ENCODE assay signal across 8 mouse cellular contexts in the genomic region with DNA sequence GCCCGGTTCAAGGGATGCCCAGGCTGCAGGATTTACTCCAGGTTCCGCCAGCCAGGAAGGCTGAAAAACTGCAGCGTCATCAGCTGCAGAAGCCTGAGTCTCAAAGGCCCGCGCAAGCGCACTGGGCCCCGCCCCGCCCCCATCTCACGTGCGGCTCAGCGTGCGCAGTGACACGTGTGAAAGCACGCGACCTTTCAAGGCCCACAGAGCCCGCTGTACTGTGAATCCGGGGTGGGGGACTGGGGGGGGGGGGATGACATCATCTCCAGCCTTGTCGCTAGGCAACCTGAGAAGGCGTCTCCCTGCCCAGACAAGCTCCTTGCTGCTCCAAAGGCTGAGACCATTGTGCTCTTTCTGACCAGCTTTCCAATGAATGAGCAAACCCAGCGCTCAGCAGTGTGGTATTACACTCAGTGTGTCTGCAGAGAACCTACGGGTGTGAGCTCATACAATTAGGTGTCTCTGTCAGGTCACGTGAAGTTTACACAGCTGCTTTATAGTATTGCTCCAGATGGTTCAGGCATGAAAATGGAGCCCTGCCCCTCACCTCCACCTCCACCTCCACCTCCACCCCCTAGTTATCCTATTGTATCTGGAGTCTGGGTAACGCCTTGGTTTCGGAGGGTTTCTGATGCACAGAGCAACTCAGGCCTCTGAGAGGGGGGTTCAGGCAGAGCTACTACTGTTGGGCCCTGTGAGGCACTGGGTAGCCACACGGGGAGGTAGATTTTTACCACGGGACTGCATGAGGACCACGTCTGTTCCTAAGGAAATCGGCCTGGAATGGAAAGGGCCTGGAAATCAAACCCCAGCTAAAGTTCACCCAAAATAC. TPM values are rescaled to one million over a fixed set of nuclear protein-coding genes. Genes with fewer than 3 reads are reported as not detected.
DNase-seq lines count a peak whose midpoint lies in the region; ATAC-seq and TF ChIP-seq lines count a peak whose summit lies in the region.

No protein-coding gene starts in this region.

- H3K27ac ChIP-seq in gastrocnemius, adult 2 months: peak overlapping the region; percentile 99
- peak overlapping the region; percentile 65 for H3K27ac ChIP-seq in hindbrain, postnatal 0 days

- no peaks in the 10 kb centered on the region for H3K27me3 ChIP-seq in hindbrain, postnatal 0 days (ENCODE audit: insufficient read depth, low read length)

- no peaks in the 10 kb centered on the region for H3K4me1 ChIP-seq in hindbrain, postnatal 0 days (ENCODE audit: insufficient read depth, low read length)

- intact Hi-C loops in gastrocnemius, adult 2 months (cut with DNase I): no loop called here

- ATAC-seq in hindbrain, postnatal 0 days: peak; percentile 98

- no peak for TF ChIP-seq CTCF in gastrocnemius, adult 2 months (IDR thresholded peaks at IDR 0.05)
- peak; percentile 6; the same call in 1 of the 2 replicates for TF ChIP-seq CTCF in hindbrain, postnatal 0 days (IDR thresholded peaks at IDR 0.05; ENCODE audit: low read depth)

- H3K9ac ChIP-seq in hindbrain, postnatal 0 days (replicated peaks; ENCODE audit: low read length): peak overlapping the region; percentile 25; the same call in 1 of the 2 replicates

- 3% methylated on average over 28 of the region's 28 CpGs for WGBS in hindbrain, postnatal 0 days

- peak; percentile 70 for DNase-seq in WW6 (ENCODE audit: low read depth, low spot score)
- peak; percentile 95 to 98 for DNase-seq in cerebellum, postnatal 4 days (ENCODE audit: low spot score in 2 of 2)
- DNase-seq in gastrocnemius, adult 2 months: peak; percentile 95
- peak; percentile 97 for DNase-seq in hindbrain, postnatal 0 days (ENCODE audit: low spot score)
- DNase-seq in left cerebral cortex, adult 18-20 months (ENCODE audit: low spot score in 2 of 2): peak; percentile 96 to 97
- peak; percentile 95 to 96 for DNase-seq in lung, postnatal 4 days
- peak; percentile 99 for DNase-seq in retina, postnatal 1 day
- DNase-seq in urinary bladder, adult 18-20 months (ENCODE audit: low spot score in 2 of 2): peak; percentile 97 to 100

- peak overlapping the region; percentile 53 for H3K4me2 ChIP-seq in hindbrain, postnatal 0 days (ENCODE audit: low read depth, low read length)

- H3K36me3 ChIP-seq in hindbrain, postnatal 0 days (ENCODE audit: insufficient read depth, low read length): no peaks in the 10 kb centered on the region; the same call in 1 of the 2 replicates

- no peaks in the 10 kb centered on the region for H3K9me3 ChIP-seq in hindbrain, postnatal 0 days (ENCODE audit: low read length)

- peak overlapping the region; percentile 60 for H3K4me3 ChIP-seq in gastrocnemius, adult 2 months
- H3K4me3 ChIP-seq in hindbrain, postnatal 0 days (ENCODE audit: low read length): peak overlapping the region; percentile 18

RNA-seq across cellular contexts. Expression of a gene that starts 9.4 kb away (rescaled TPM):
- 10 to 100 TPM; 17.2 to 48.4 TPM for total RNA-seq in gastrocnemius, adult 2 months (2021)
- 4.9 and 6.8 TPM in 2 replicates for total RNA-seq in hindbrain, postnatal 0 days (2014; rRNA removed)
- 9.4 TPM in 2 replicates for polyA plus RNA-seq in hindbrain, postnatal 0 days (2015; fragmentation: Nextera tagmentation; extraction: Ambion mirVana)
- total RNA-seq in left cerebral cortex, adult 18-20 months (2021): 10 to 100 TPM; 38.0 to 39.1 TPM

Comparison
In these comparisons a context has a peak if more than half of its experiments do, and no peak if none do; other contexts are left out.
1. Peak in every context shown above with its lines: DNase-seq, ATAC-seq, H3K4me3 ChIP-seq and H3K27ac ChIP-seq.